Mouse (Mus musculus): ENCODE measurements around the gene Gm17660.
"Not testable (repeated sequence)": the region's sequence is repeated elsewhere in the genome, so short reads cannot be mapped to it uniquely, and the experiment has no call there.

The Gm17660 gene

DNA sequence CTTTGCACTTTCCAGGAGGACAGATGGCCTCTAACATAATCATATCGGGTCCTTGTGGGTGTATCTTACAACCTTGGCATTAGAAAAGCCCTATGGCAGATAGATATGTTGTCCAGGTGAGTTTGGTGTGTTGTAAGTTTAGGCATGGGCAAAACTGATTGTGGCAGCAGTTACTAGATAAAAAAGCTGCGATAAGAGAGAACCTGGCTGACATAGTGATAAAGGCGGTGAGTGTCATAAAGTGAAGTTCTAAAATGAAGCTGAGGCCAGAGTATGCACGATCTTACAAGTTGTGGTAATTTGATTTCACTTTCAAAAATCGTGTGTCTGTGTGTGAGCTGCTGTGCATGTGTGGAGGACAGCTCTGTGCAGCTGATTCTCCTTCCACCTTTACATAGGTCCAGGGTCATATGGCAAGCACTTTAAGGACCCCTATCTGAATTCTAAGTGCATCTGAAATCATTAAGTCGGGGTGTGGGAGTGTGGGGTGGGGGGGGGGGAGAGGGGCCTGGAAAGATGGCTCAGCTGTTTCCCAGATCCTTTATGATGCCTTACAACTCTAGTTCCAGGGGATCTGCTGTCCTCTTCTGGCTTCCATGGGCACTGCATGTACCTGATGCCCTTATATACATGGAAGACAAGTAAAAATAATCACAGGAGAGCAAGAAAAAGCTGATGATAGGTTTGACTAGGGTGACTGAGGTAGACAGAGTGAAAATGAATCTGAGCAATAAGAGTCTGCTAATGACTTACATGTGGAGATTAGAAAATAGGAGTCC is 38.1 kb downstream of the Gm17660 start:
- DNase-seq: peak; percentile 72

DNA sequence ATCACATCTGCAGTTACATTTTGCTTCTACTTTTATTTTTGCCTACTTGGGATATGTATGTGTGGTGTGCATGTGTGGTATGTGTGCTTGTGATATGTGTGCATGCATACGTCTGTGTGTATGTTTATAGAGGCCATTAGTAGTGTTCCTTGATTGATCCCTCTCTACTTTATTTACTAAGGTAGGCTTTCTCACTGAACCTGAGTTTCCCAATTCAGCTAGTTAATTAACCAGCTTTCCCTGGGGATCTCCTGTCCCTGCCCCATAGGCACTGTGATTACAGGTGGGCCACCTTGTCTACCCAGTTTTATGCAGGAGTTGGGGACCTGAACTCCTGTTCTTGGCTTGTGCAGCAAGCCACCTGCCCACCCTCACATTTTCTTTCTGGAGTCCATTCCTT is 40.7 kb downstream of the Gm17660 start:
- DNase-seq: no peak

DNA sequence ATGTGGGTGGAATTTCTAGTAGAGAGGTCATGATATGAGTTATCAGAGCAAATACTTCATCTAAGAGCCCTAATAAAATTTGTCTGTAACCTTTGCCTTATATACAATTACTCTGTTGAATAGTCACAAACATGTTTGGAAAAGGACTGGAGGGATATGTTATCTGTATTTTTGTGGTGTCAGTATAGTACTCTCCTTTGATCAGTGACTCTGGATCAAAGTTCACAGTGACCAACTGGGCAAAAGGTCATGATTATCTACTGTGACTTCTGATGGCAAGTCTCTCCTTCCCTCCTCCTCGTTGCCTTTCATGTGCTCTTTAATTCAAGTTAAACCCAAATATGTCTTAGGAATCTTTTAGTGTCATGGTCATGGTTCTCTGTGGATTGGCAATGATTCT is 41.6 kb downstream of the Gm17660 start:
- no peak for DNase-seq

DNA sequence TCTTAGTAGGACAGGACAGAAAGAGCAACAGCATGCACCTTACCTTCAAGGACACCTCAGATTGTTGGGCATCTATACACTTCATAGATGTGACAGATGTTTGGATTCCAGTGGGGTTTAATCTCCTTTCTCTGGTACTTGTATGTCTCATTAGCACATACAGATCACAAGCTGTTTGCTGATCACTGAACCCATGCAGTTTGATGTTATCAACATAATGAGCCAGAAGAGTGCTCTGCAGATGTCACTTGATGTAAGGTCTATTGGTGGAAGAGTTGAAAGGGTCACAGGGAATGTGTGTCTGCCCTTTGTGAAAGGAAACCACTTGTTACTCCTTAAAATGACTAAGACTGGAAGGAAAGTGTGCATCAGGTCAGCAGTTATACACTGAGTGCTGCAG is 42.3 kb downstream of the Gm17660 start:
- no peak for DNase-seq

DNA sequence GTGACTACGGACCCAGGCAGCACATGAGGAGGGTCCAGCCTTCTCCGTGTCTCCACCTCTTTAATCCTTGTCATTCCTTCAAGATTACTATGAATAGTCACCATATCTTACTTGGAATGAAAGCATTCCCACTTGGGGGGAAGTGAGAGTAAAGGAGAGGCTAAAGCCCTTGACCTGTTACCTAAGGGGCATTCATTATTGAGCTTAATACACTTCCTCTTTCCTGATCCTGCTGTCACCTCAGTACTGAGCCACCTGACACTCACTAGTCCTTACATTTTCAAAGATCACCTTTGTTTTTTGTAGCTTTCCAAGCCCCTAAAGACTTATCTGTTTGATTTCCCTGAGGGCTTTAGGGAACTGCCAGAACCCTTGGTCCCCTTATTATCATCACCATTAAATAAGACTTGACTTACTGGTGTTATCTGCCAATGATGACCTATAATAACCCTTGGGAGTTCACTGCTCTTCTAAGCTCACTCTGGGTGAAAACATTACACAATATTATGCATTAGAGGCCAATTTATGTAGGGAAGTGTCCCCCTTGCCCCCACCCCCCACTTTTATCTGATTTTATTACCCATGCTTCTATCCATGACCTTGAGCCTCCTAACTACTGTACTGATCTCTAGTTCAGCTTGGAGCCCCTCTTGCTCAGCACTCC is 44.8 kb downstream of the Gm17660 start:
- no peak for DNase-seq

DNA sequence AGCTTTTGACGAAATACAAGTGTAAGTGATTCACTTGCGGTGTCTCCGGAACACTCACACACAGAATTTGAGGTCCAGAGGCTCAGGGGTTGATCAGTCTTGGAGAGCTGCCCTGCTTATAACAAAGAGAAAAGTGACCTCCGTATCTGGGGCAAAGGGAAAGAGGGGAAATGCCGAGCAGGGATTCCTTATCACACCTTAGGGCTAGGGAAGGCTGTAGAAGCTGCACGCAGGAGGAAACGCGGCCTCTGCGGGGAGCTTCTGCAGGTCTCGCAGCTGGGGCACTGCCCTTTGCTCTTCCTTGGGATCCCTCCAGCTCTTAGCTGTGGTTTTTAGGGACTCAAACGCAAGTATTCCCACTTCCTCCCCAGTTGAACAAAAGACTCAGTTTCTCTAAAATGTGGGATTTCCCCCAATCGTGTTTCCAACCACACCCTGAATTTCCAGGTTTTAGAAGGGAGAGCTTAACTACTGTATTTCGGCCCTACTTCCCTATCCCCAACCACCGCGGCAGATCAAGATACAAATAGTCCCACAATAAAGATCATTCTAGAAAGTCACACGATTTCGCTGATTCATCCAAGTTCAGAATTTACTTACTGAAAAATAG is 52.1 kb downstream of the Gm17660 start:
- DNase-seq: peak; percentile 27

DNA sequence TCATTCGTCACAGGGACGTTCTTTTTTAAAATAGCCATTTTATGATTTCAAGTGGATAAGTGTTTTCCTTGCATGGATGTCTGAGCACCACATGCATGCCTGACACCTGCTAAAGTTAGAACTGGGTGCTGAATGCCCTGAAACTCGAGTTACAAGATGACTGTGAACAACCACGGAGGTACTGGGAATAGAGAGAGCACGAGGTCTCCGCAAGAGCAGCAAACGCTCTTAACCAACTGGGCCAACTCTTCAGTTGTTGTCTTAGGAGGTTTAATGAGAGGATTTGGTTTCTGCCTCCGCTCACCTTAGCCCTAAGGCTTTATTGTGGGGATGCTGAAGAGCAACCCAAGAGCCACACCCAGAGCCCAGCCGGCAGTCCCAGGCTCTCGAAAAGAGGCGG is 52.6 kb downstream of the Gm17660 start:
- no peak for DNase-seq

DNA sequence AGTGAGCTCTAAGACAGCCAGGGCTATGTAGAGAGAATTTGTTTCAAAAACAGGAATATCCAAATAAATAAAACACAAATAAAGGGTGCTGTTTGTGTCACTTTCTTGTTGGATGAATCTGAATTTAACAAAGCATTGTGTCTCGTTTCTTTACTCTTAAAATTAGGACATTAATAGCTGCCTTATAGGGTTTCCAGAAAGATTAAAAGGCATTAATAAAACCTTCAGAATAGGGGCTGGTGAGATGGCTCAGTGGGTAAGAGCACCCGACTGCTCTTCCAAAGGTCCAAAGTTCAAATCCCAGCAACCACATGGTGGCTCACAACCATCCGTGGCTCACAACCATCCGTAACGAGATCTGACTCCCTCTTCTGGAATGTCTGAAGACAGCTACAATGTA is 53.2 kb downstream of the Gm17660 start:
- DNase-seq: not testable (repeated sequence)

DNA sequence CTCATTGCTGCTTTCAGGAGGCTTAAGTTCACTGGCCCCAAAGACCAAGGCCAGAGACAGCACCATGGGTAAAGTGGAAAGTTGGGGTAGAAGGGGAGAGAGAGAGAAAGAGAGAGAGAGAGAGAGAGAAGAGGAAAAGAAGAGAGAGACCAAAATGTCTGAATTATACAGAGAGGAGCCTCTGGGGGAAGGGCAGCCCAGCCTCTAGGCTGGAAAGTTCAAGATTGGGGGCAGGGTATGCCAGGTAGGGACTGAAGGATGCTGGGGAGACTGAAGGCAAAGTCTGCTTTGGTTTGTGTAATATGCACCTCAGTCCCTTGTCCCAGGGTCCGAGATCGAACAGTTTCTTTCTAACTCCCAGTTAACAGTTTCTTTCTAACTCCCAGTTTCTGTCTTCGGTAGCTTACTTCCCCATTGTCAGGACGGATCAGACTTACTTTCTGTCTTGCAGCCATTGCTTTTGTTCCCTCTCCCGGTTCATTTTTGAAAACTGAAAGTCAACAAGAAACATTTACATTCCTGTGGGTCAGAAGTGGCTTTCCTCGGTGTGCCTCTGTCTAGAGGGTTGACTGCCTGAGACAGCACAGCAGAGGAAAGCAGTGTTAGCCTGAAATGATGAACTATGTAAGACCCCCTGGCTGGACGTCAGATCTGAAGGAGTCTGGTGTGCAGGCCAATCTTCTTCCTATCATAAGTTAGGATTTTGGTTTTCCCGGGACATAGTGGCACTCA is 54.0 kb downstream of the Gm17660 start:
- no peak for DNase-seq

DNA sequence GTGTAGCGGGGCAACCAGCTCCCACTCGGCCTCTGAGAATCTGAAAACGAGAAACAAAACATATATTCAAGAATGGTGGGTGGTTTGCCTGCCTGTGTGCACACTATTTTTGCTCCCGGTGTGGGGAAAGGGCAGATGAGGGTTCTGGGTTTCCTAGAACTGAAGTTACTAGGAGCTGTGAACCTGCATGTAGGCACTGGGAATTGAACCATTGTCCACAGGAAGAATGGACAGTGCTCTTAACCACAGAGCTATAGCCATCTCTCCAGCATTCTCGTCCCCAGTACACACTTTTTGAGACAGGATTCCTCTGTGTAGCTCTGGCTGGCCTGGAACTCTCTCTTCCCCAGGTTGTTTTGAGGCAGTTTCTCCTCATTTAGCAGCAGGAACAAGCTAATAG is 54.9 kb downstream of the Gm17660 start:
- DNase-seq: no peak

DNA sequence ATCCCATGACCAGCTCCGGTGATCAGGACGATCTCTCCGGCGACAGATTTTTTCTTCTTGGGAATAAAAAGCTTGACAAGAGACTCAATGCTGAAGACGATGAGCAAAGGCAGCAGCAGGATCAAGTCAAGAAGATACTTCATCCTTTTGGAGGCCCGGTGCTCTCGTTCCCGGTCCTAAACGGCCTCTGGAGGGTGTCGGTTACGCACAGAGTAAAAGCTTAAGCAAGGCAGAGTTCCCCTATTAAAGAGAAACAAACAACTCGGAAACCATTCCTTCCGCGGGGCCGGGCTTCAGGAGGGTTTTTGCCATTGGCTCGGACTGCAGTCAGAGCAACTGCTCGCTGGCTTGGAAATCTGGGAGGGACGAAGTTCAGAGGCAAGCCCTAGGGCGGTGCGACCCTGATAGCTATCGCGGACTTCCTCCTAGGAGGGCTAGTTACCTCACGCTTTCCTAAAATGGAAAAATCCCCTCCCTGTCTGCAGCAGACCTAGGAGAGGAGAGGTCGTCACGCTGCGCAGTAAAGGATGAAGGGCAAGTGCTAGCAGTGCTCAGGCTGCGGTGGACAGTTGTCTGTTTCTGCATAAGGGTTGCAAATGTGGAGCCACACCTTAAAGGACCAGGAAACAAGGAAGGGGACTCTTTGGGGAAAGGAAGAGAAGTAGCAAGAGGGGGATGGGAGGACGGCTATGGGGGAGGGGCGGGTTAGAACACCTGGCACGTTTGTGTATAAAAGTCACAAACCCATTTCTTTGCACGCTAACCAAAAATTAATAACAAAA is 55.6 kb downstream of the Gm17660 start, which contains the start of gene Hsd17b11:
Hsd17b11 (minus strand) TSS at position 323 of the 782 bp plus-strand sequence.
- peak; percentile 86 for DNase-seq

Data from kidney, adult 18-20 months (tissue).